ENCODE assay signal across 13 mouse cellular contexts in genomic region chr6:136046091-136046490, GRCm38 (mm10).
"Had no signal": no experiment of that assay in that cellular context is flagged by ENCODE, and none has a peak within 500 bp of the region (broad histone marks: within the 10 kb centered on the region; RNA-seq: fewer than 3 reads in every experiment).

No protein-coding gene starts in this region.

- H3K9me3 ChIP-seq: limb, embryonic 13.5 days; midbrain, embryonic 12.5 days; neural tube, embryonic 15.5 days; stomach, embryonic 15.5 days had no signal

- DNase-seq: kidney, postnatal 36 days; left cerebral cortex, postnatal 4 days; lung, adult 18-20 months; spleen, adult 18-20 months; thymus, adult 2 months; thymus, postnatal 25 days had no signal

- H3K36me3 ChIP-seq: limb, embryonic 13.5 days; midbrain, embryonic 12.5 days; neural tube, embryonic 15.5 days; stomach, embryonic 15.5 days had no signal

- H3K4me2 ChIP-seq: limb, embryonic 13.5 days; midbrain, embryonic 12.5 days; neural tube, embryonic 15.5 days; stomach, embryonic 15.5 days had no signal

- H3K4me3 ChIP-seq: limb, embryonic 13.5 days; midbrain, embryonic 12.5 days; myocyte; neural tube, embryonic 15.5 days; stomach, embryonic 15.5 days had no signal

- H3K27me3 ChIP-seq: limb, embryonic 13.5 days; midbrain, embryonic 12.5 days; neural tube, embryonic 15.5 days; stomach, embryonic 15.5 days had no signal

- H3K9ac ChIP-seq: limb, embryonic 13.5 days; liver, embryonic 14.5 days; midbrain, embryonic 12.5 days; neural tube, embryonic 15.5 days; stomach, embryonic 15.5 days had no signal

- H3K27ac ChIP-seq: kidney, postnatal 0 days; limb, embryonic 13.5 days; liver, embryonic 14.5 days; midbrain, embryonic 12.5 days; neural tube, embryonic 15.5 days; stomach, embryonic 15.5 days had no signal

- H3K4me1 ChIP-seq: limb, embryonic 13.5 days; midbrain, embryonic 12.5 days; stomach, embryonic 15.5 days had no signal
